Mouse (Mus musculus) MEL (cell line): ENCODE results near the gene Tmem9. TPM values are rescaled to one million over a fixed set of nuclear protein-coding genes. Genes with fewer than 3 reads are reported as not detected.

Experiments used
- DNase-seq: peaks from one replicate; pipeline ENCODE4 v3.0.0; 2011; ENCODE audit warnings: low read depth, low spot score
- H3K27ac ChIP-seq: 2 replicates; pipeline ENCODE4 v1.5.1; 2012; ENCODE audit warnings: low read depth, mild to moderate bottlenecking, control low read depth, low read length, moderate library complexity; ENCODE audit not compliant: control insufficient read depth
- H3K27me3 ChIP-seq, 2 experiments: fragments of 150-350 bp in 1 of 2; sonication (generic) in 1 of 2; 2 replicates each; pipeline ENCODE4 v1.6.1; 2012; ENCODE audit warnings: low read length in 2 of 2, mild to moderate bottlenecking in 2 of 2, improper control_type of control experiment in 1 of 2, moderate library complexity in 1 of 2; ENCODE audit not compliant: insufficient read depth in 2 of 2, control insufficient read depth in 1 of 2
- H3K36me3 ChIP-seq, 2 experiments: 2 replicates each; pipeline ENCODE4 v1.6.1; 2012 to 2014; ENCODE audit warnings: low read length in 2 of 2, improper control_type of control experiment in 1 of 2, inconsistent platforms in 1 of 2, mild to moderate bottlenecking in 1 of 2; ENCODE audit not compliant: insufficient read depth in 2 of 2, control insufficient read depth in 1 of 2
- H3K4me1 ChIP-seq, 2 experiments: fragments of 150-350 bp in 1 of 2; sonication (generic) in 1 of 2; 2 replicates each; pipeline ENCODE4 v1.6.1; 2012; ENCODE audit warnings: low read length in 2 of 2, improper control_type of control experiment in 1 of 2, mild to moderate bottlenecking in 1 of 2; ENCODE audit not compliant: insufficient read depth in 2 of 2, control insufficient read depth in 1 of 2
- H3K4me3 ChIP-seq, 2 experiments: fragments of 150-350 bp in 1 of 2; sonication (generic) in 1 of 2; 2 replicates each; pipeline ENCODE4 v1.5.1; 2012; ENCODE audit warnings: low read depth in 2 of 2, low read length in 2 of 2, mild to moderate bottlenecking in 2 of 2, moderate library complexity in 2 of 2, control low read depth in 1 of 2, improper control_type of control experiment in 1 of 2; ENCODE audit not compliant: control insufficient read depth in 1 of 2, insufficient read depth in 1 of 2
- H3K79me2 ChIP-seq: 2 replicates; pipeline ENCODE4 v1.6.1; 2012; ENCODE audit warnings: mild to moderate bottlenecking, low read length, moderate library complexity; ENCODE audit not compliant: control insufficient read depth, poor library complexity, insufficient read depth
- H3K9ac ChIP-seq: 2 replicates; pipeline ENCODE4 v1.6.1; 2012; ENCODE audit warnings: low read depth, mild to moderate bottlenecking, control low read depth, low read length, moderate library complexity; ENCODE audit not compliant: control insufficient read depth, poor library complexity, severe bottlenecking
- H3K9me3 ChIP-seq: fragments of 150-350 bp; sonication (generic); replicated peaks from 2 replicates; pipeline ENCODE4 v1.6.1; 2012; ENCODE audit warnings: mild to moderate bottlenecking, low read length, improper control_type of control experiment, moderate library complexity; ENCODE audit not compliant: insufficient read depth
- CTCF ChIP-seq, 3 experiments: IDR thresholded peaks in 2 of 3; conservative IDR thresholded peaks in 1 of 3; 2 replicates each; pipeline ENCODE4 v1.5.1; 2011 to 2012; ENCODE audit warnings: low read length in 3 of 3, low read depth in 2 of 3, mild to moderate bottlenecking in 2 of 3, improper control_type of control experiment in 1 of 3, inconsistent platforms in 1 of 3, mixed read lengths in 1 of 3, moderate library complexity in 1 of 3; ENCODE audit not compliant: control insufficient read depth in 1 of 3, insufficient read depth in 1 of 3, poor library complexity in 1 of 3, severe bottlenecking in 1 of 3
- E2F4 ChIP-seq: IDR thresholded peaks from 2 replicates; pipeline ENCODE4 v1.6.1; 2011; ENCODE audit warnings: low read depth, low read length, improper control_type of control experiment, borderline replicate concordance
- GABPA ChIP-seq: IDR thresholded peaks from 2 replicates; pipeline ENCODE4 v1.6.1; 2012; ENCODE audit warnings: low read depth, mild to moderate bottlenecking, inconsistent platforms, low read length, improper control_type of control experiment, moderate library complexity
- GATA1 ChIP-seq: IDR thresholded peaks from 2 replicates; pipeline ENCODE4 v1.6.1; 2011; ENCODE audit warnings: low read depth, low read length, improper control_type of control experiment
- KAT2A ChIP-seq: conservative IDR thresholded peaks from 2 replicates; pipeline ENCODE4 v1.6.1; 2012; ENCODE audit warnings: low read depth, low read length, improper control_type of control experiment, inconsistent platforms
- MYB ChIP-seq: IDR thresholded peaks from 2 replicates; pipeline ENCODE4 v1.6.1; 2011; ENCODE audit warnings: mild to moderate bottlenecking, low read depth, low read length, improper control_type of control experiment
- POLR2A ChIP-seq, 2 experiments: IDR thresholded peaks; 2 replicates each; pipeline ENCODE4 v1.6.1; 2011 to 2012; ENCODE audit warnings: low read length in 2 of 2, mild to moderate bottlenecking in 2 of 2, control low read depth in 1 of 2, improper control_type of control experiment in 1 of 2, low read depth in 1 of 2, moderate library complexity in 1 of 2; ENCODE audit not compliant: control insufficient read depth in 1 of 2, insufficient read depth in 1 of 2, poor library complexity in 1 of 2
- POLR2AphosphoS2 ChIP-seq: IDR thresholded peaks from 2 replicates; pipeline ENCODE4 v1.6.1; 2011; ENCODE audit warnings: low read length, improper control_type of control experiment
- RAD21 ChIP-seq: IDR thresholded peaks from 2 replicates; pipeline ENCODE4 v1.6.1; 2011; ENCODE audit warnings: mild to moderate bottlenecking, low read depth, low read length, improper control_type of control experiment
- RCOR1 ChIP-seq: IDR thresholded peaks from 2 replicates; pipeline ENCODE4 v1.6.1; 2012; ENCODE audit warnings: low read depth, mild to moderate bottlenecking, inconsistent platforms, low read length, improper control_type of control experiment
- SIN3A ChIP-seq: IDR thresholded peaks from 2 replicates; pipeline ENCODE4 v1.6.1; 2012; ENCODE audit warnings: low read length, improper control_type of control experiment, inconsistent platforms
- SMC3 ChIP-seq: IDR thresholded peaks from 2 replicates; pipeline ENCODE4 v1.6.1; 2011; ENCODE audit warnings: low read depth, low read length, improper control_type of control experiment
- TAL1 ChIP-seq: IDR thresholded peaks from 2 replicates; pipeline ENCODE4 v1.6.1; 2012; ENCODE audit warnings: mild to moderate bottlenecking, inconsistent platforms, low read length, moderate library complexity, mixed read lengths
- TBP ChIP-seq: IDR thresholded peaks from 2 replicates; pipeline ENCODE4 v1.8.0; 2011; ENCODE audit warnings: low read depth, low read length, improper control_type of control experiment
- TCF12 ChIP-seq: IDR thresholded peaks from 2 replicates; pipeline ENCODE4 v1.6.1; 2014; ENCODE audit warnings: low read depth, mild to moderate bottlenecking, inconsistent platforms, low read length, improper control_type of control experiment, moderate library complexity
- UBTF ChIP-seq: IDR thresholded peaks from 2 replicates; pipeline ENCODE4 v1.6.1; 2012; ENCODE audit warnings: low read depth, mild to moderate bottlenecking, inconsistent platforms, low read length, improper control_type of control experiment, moderate library complexity, borderline replicate concordance; ENCODE audit not compliant: insufficient read depth
- USF1 ChIP-seq: IDR thresholded peaks from 2 replicates; pipeline ENCODE4 v1.6.1; 2014; ENCODE audit warnings: low read depth, mild to moderate bottlenecking, inconsistent platforms, low read length, improper control_type of control experiment, moderate library complexity
- ZC3H11A ChIP-seq: IDR thresholded peaks from 2 replicates; pipeline ENCODE4 v1.6.1; 2012; ENCODE audit warnings: low read depth, mild to moderate bottlenecking, inconsistent platforms, low read length, improper control_type of control experiment
- ZNF384 ChIP-seq: IDR thresholded peaks from 2 replicates; pipeline ENCODE4 v1.6.1; 2012; ENCODE audit warnings: low read depth, mild to moderate bottlenecking, inconsistent platforms, low read length, improper control_type of control experiment
- polyA plus RNA-seq, 2 experiments: library from polyadenylated mRNA; stranded (reverse) in 1 of 2; unstranded in 1 of 2; fragments of >175 nt in 1 of 2; fragments of >200 nt in 1 of 2; gene quantifications; 2 replicates each; pipeline versions ENCODE4 v1.2.1 to v1.2.4; 2012; ENCODE audit warnings: low replicate concordance in 2 of 2, low read depth in 1 of 2; ENCODE audit not compliant: insufficient read length in 2 of 2, insufficient read depth in 1 of 2, missing spikeins in 1 of 2
- total RNA-seq: library from RNA; depleted of rRNA; stranded (reverse); fragments of 300-350 nt; gene quantifications from 2 replicates; pipeline ENCODE4 v1.2.3, GENCODE M21; 2012

The Tmem9 gene
- total and polyA plus RNA-seq, 3 experiments = 52.2 to 82.9 TPM; not detected in 1

- Histone ChIP-seq H3K79me2 (no peaks in the 10 kb centered on the region), H3K27me3 (peaks cover 0 to 6% of the 10 kb centered on the region in 2 experiments; a peak in 3 of 4 replicates)
- no peak for DNase-seq
These were observed 59.6 kb downstream of the Tmem9 start for GRCm38 (mm10) chr1:136067579-136067978.

GRCm38 (mm10) chr1:136076086-136076485 lies 68.1 kb downstream of the Tmem9 start:
- TF ChIP-seq CTCF (IDR thresholded peaks at IDR 0.05 in 2 of 3, conservative IDR thresholded peaks at IDR 0.05 in 1 of 3; ENCODE audit: control insufficient read depth in 1 of 3, insufficient read depth in 1 of 3, low read depth in 2 of 3, low read length in 3 of 3, poor library complexity in 1 of 3, severe bottlenecking in 1 of 3) (peak; percentile 61 to 81 (median 73)), SMC3 (peak; percentile 71), GATA1 (no peak), ZC3H11A (peak; percentile 48), RAD21 (peak; percentile 71)
- no peaks in the 10 kb centered on the region; a peak in 1 of 4 replicates for H3K27me3 ChIP-seq
- H3K4me1 ChIP-seq = no peaks in the 10 kb centered on the region
- H3K9ac ChIP-seq = no peak overlapping the region
- no peaks in the 10 kb centered on the region for H3K79me2 ChIP-seq
- peak; percentile 37 for DNase-seq
- no peak overlapping the region for H3K27ac ChIP-seq
- no peak overlapping the region for H3K4me3 ChIP-seq
- no peaks in the 10 kb centered on the region for H3K9me3 ChIP-seq
- no peaks in the 10 kb centered on the region for H3K36me3 ChIP-seq

More at GRCm38 (mm10) chr1:136067579-136067978, 59.6 kb downstream of the Tmem9 start:
- Histone ChIP-seq H3K9ac (no peak overlapping the region), H3K9me3 (no peaks in the 10 kb centered on the region), H3K4me1 (no peaks in the 10 kb centered on the region), H3K36me3 (no peaks in the 10 kb centered on the region), H3K4me3 (no peak overlapping the region), H3K27ac (no peak overlapping the region)
- TF ChIP-seq MYB = no peak
- no peak for TF ChIP-seq E2F4
- TF ChIP-seq GABPA = no peak
- no peak for TF ChIP-seq RCOR1
- no peak for TF ChIP-seq GATA1
- no peak for TF ChIP-seq POLR2A (IDR thresholded peaks at IDR 0.05; ENCODE audit: control insufficient read depth in 1 of 2, insufficient read depth in 1 of 2, low read depth in 1 of 2, low read length in 2 of 2, poor library complexity in 1 of 2)
- TF ChIP-seq TBP = no peak
- TF ChIP-seq KAT2A = no peak
- TF ChIP-seq UBTF = no peak
- no peak for TF ChIP-seq ZC3H11A
- TF ChIP-seq TAL1 = no peak
- no peak for TF ChIP-seq USF1
- no peak for TF ChIP-seq TCF12
- no peak for TF ChIP-seq POLR2AphosphoS2
- TF ChIP-seq SIN3A = no peak
- TF ChIP-seq ZNF384 = no peak
